In the genomic region with DNA sequence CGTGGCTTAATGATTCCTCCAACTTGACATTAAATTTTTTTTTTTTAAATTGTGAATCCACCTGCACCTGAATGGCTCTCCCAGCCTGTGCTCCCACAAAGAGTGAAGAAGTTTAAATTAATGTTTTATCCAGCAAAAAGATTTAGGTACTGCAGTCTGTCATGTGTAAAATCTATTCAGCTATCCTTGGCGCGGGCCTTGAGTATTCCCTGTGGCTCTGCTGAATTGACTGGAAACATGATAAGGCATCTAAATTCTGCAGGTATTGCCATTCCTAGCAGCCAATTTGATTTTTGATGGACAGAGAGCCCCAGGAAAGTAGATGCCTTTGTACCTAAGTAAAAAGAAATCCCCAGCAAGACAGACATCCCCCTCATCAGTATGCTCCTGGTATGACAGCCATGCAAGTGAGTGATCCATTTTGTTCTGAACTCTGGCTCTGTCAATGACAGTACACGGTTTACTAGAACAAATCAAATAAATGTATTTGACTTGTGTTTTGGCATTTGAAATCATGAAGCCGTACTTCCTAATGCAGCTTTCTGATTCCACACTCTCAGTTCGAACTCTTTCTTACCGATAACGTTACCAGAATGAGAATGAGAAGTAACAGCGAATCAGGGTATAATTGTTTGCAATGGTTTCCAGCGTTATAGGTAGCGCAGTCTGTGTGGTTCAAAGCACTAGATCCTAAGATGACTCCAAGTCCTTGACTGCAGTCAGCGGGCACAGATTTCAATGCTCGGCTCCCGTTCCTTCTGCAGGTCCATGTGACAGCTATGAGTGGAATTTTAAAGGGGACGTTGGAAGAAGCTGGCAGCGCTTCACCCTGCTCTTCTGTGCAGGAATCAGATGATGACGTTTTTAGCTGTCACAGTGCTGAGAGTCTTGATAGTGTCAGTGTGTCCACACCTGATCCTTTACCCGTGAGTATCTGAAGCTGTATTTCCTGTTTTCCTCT, we compare ENCODE assay signal across 18 mouse cellular contexts. TPM values are rescaled to one million over a fixed set of nuclear protein-coding genes. Genes with fewer than 3 reads are reported as not detected.
A peak's percentile ranks its signal among the peaks of the same experiment; 100 is the strongest.
DNase-seq lines count a peak whose midpoint lies in the region; ATAC-seq and TF ChIP-seq lines count a peak whose summit lies in the region.
"Had no signal": no experiment of that assay in that cellular context is flagged by ENCODE, and none has a peak within 500 bp of the region (broad histone marks: within the 10 kb centered on the region; RNA-seq: fewer than 3 reads in every experiment).

No protein-coding gene starts in this region.

- no peak overlapping the region for H3K4me3 ChIP-seq in forebrain, embryonic 15.5 days
- no peak overlapping the region; the same call in 1 of the 2 replicates for H3K4me3 ChIP-seq in midbrain, embryonic 13.5 days (replicated peaks)
- H3K4me3 ChIP-seq in thymus, adult 2 months (ENCODE audit: control insufficient read depth, insufficient read depth, low read length): no peak overlapping the region
- H3K4me3 ChIP-seq: intestine, embryonic 15.5 days; limb, embryonic 10.5 days had no signal

- H3K27ac ChIP-seq in forebrain, embryonic 15.5 days (replicated peaks): peak overlapping the region; percentile 37
- peak overlapping the region; percentile 76 for H3K27ac ChIP-seq in midbrain, embryonic 13.5 days
- no peak overlapping the region for H3K27ac ChIP-seq in thymus, adult 2 months (ENCODE audit: control insufficient read depth, insufficient read depth, low read length)
- H3K27ac ChIP-seq: intestine, embryonic 15.5 days; limb, embryonic 10.5 days; stomach, postnatal 0 days had no signal

- DNase-seq in frontal cortex, postnatal 25 days (ENCODE audit: low spot score in 2 of 2): no peak
- DNase-seq in layer of hippocampus, adult 18-20 months (ENCODE audit: low spot score in 2 of 2): peak; percentile 31 to 47
- no peak for DNase-seq in layer of hippocampus, postnatal 14 days (ENCODE audit: low spot score in 2 of 2)
- no peak for DNase-seq in thymus, adult 2 months
- DNase-seq: gastrocnemius, postnatal 10 days; kidney, postnatal 4 days; lung, adult 18-20 months had no signal

- TF ChIP-seq CTCF in thymus, adult 2 months (IDR thresholded peaks at IDR 0.05; ENCODE audit: borderline replicate concordance, control insufficient read depth, extremely low read depth, insufficient read depth, low read length, poor library complexity): no peak

- no peak for TF ChIP-seq POLR2A in thymus, adult 2 months (IDR thresholded peaks at IDR 0.05; ENCODE audit: control insufficient read depth, extremely low read depth, insufficient read depth, low read length, poor library complexity)

- WGBS in forebrain, embryonic 15.5 days: 68% methylated on average over 18 of the region's 18 CpGs
- 69% methylated on average over 18 of the region's 18 CpGs for WGBS in midbrain, embryonic 13.5 days
- 93% methylated on average over 18 of the region's 18 CpGs for WGBS in thymus, adult 2 months

- no peaks in the 10 kb centered on the region for H3K27me3 ChIP-seq in forebrain, embryonic 15.5 days
- no peaks in the 10 kb centered on the region for H3K27me3 ChIP-seq in midbrain, embryonic 13.5 days
- H3K27me3 ChIP-seq in thymus, adult 2 months (ENCODE audit: control insufficient read depth, insufficient read depth, low read length): no peaks in the 10 kb centered on the region
- H3K27me3 ChIP-seq: intestine, embryonic 15.5 days had no signal

- peaks cover 14% of the 10 kb centered on the region for H3K4me1 ChIP-seq in forebrain, embryonic 15.5 days
- H3K4me1 ChIP-seq in midbrain, embryonic 13.5 days (replicated peaks): peaks cover 18% of the 10 kb centered on the region
- no peaks in the 10 kb centered on the region for H3K4me1 ChIP-seq in thymus, adult 2 months (replicated peaks; ENCODE audit: control insufficient read depth, insufficient read depth, low read length)
- H3K4me1 ChIP-seq: intestine, embryonic 15.5 days; limb, embryonic 10.5 days had no signal

- peak; percentile 88 for ATAC-seq in frontal cortex, adult (ENCODE audit: low TSS enrichment)
- peak; percentile 37; the same call in 1 of the 2 replicates for ATAC-seq in forebrain, embryonic 15.5 days (replicated peaks)
- peak; percentile 70 for ATAC-seq in midbrain, embryonic 13.5 days
- no peak for ATAC-seq in megakaryocyte progenitor cell, adult 5-6 weeks (replicated peaks; ENCODE audit: poor library complexity)
- ATAC-seq: activated CD4-positive, CD25-positive, alpha-beta regulatory T cell, adult 4 months; intestine, embryonic 15.5 days had no signal

- H3K36me3 ChIP-seq in forebrain, embryonic 15.5 days: peaks cover 7% of the 10 kb centered on the region
- H3K36me3 ChIP-seq in midbrain, embryonic 13.5 days: peaks cover 10% of the 10 kb centered on the region
- H3K36me3 ChIP-seq in thymus, adult 2 months (ENCODE audit: control insufficient read depth, insufficient read depth, low read length): no peaks in the 10 kb centered on the region
- H3K36me3 ChIP-seq: intestine, embryonic 15.5 days had no signal

- no peak overlapping the region for H3K9ac ChIP-seq in forebrain, embryonic 15.5 days (replicated peaks)
- 0 out of 2 replicates have a peak overlapping the region, but pooled peaks have one; percentile 10 for H3K9ac ChIP-seq in midbrain, embryonic 13.5 days (replicated peaks)
- H3K9ac ChIP-seq: intestine, embryonic 15.5 days had no signal

- no peaks in the 10 kb centered on the region for H3K9me3 ChIP-seq in forebrain, embryonic 15.5 days
- no peaks in the 10 kb centered on the region for H3K9me3 ChIP-seq in midbrain, embryonic 13.5 days
- H3K9me3 ChIP-seq: intestine, embryonic 15.5 days; limb, embryonic 10.5 days had no signal

- H3K4me2 ChIP-seq in forebrain, embryonic 15.5 days (replicated peaks): no peak overlapping the region
- H3K4me2 ChIP-seq in midbrain, embryonic 13.5 days (replicated peaks): peak overlapping the region; percentile 20
- H3K4me2 ChIP-seq: intestine, embryonic 15.5 days had no signal

RNA-seq across cellular contexts. Expression of a gene that starts 14.5 kb away (rescaled TPM):
- total RNA-seq in layer of hippocampus, adult 18-20 months (2021): 10 to 100 TPM; 74.2 to 76.7 TPM
- 10 to 100 TPM; 71.9 to 79.3 TPM for total RNA-seq in layer of hippocampus, postnatal 14 days (2021)
- polyA plus RNA-seq in forebrain, embryonic 15.5 days (2015; fragmentation: Nextera tagmentation; extraction: Ambion mirVana): 51.2 and 60.5 TPM in 2 replicates
- polyA plus RNA-seq in midbrain, embryonic 13.5 days (2015; fragmentation: Nextera tagmentation; extraction: Ambion mirVana): 60.5 and 61.9 TPM in 2 replicates
- total RNA-seq in megakaryocyte progenitor cell, adult 5-6 weeks (2015): not detected in 2 replicates
- total RNA-seq in megakaryocyte progenitor cell, adult 5-6 weeks (2017): 0.07 TPM in 1 of 2 replicates, not detected in the other
- polyA plus RNA-seq in thymus, adult 2 months (2012; rRNA removed): 0.06 and 0.08 TPM in 2 replicates
- total RNA-seq: common myeloid progenitor, adult 5-6 weeks; MEL had no signal
- polyA plus RNA-seq: C2C12 had no signal

Comparison
In these comparisons a context has a peak if more than half of its experiments do, and no peak if none do; other contexts are left out.
1. DNase-seq: peak in layer of hippocampus, adult 18-20 months (2 of 2); none in frontal cortex, postnatal 25 days (0 of 2), layer of hippocampus, postnatal 14 days (0 of 2) and thymus, adult 2 months (single experiment).
2. RNA of a gene that starts 14.5 kb away (total RNA-seq): 71.9 to 79.3 TPM in layer of hippocampus, postnatal 14 days and 74.2 to 76.7 TPM in layer of hippocampus, adult 18-20 months; 0.07 TPM in megakaryocyte progenitor cell, adult 5-6 weeks; every median in the first group is over 10 times any median in the second.